Mouse (Mus musculus): Measurements from ENCODE around the gene Lrriq1.

GRCm38 (mm10) chr10:103142526-103142925 lies 93.6 kb downstream of the Lrriq1 start:
- TF ChIP-seq MAFK (IDR thresholded peaks at IDR 0.05; ENCODE audit: insufficient read depth, low read depth, low read length) (no peak), HCFC1 (IDR thresholded peaks at IDR 0.05; ENCODE audit: borderline replicate concordance, insufficient read depth, low read length) (no peak), ZC3H11A (IDR thresholded peaks at IDR 0.05; ENCODE audit: borderline replicate concordance, low read depth, low read length) (no peak)

All from ES-E14 (cell line).